Mouse (Mus musculus) layer of hippocampus, adult 9-11 months (tissue): ENCODE measurements around the gene Hoxa10.
A peak's percentile ranks its signal among the peaks of the same experiment; 100 is the strongest.

Source experiments
- DNase-seq: peaks from one replicate; pipeline ENCODE4 v3.0.0; 2022

The Hoxa10 gene

GRCm38 (mm10) chr6:52240389-52241000 is at the start of gene Hoxa10:
Hoxa10 (minus strand) TSS chr6:52240854.
- peak; percentile 19 for DNase-seq

GRCm38 (mm10) chr6:52290186-52290585 is 49.5 kb upstream of the Hoxa10 start:
- DNase-seq = no peak

- DNase-seq = no peak
Observed at GRCm38 (mm10) chr6:52283896-52284295, 43.2 kb upstream of the Hoxa10 start.

GRCm38 (mm10) chr6:52281084-52281483 is 40.4 kb upstream of the Hoxa10 start:
- DNase-seq = no peak

- DNase-seq = no peak
Observed at GRCm38 (mm10) chr6:52276920-52277319, 36.3 kb upstream of the Hoxa10 start.

- DNase-seq = no peak
Observed at GRCm38 (mm10) chr6:52276382-52276781, 35.7 kb upstream of the Hoxa10 start.

GRCm38 (mm10) chr6:52275563-52276280 is 35.1 kb upstream of the Hoxa10 start:
- no peak for DNase-seq

GRCm38 (mm10) chr6:52274576-52274975 is 33.9 kb upstream of the Hoxa10 start:
- no peak for DNase-seq

GRCm38 (mm10) chr6:52273656-52274280 is 33.1 kb upstream of the Hoxa10 start:
- DNase-seq = no peak

GRCm38 (mm10) chr6:52272766-52273655 is 32.4 kb upstream of the Hoxa10 start:
- no peak for DNase-seq

GRCm38 (mm10) chr6:52270494-52271480 is 30.1 kb upstream of the Hoxa10 start:
- DNase-seq = peak; percentile 24

- DNase-seq = no peak
Observed at GRCm38 (mm10) chr6:52268756-52269155, 28.1 kb upstream of the Hoxa10 start.

GRCm38 (mm10) chr6:52268341-52268740 is 27.7 kb upstream of the Hoxa10 start:
- DNase-seq = no peak

- no peak for DNase-seq
Observed at GRCm38 (mm10) chr6:52267691-52268090, 27.0 kb upstream of the Hoxa10 start.

GRCm38 (mm10) chr6:52267221-52267620 is 26.6 kb upstream of the Hoxa10 start:
- DNase-seq = no peak

GRCm38 (mm10) chr6:52266666-52266985 is 26.0 kb upstream of the Hoxa10 start:
- no peak for DNase-seq

GRCm38 (mm10) chr6:52265913-52266665 is 25.4 kb upstream of the Hoxa10 start:
- DNase-seq = no peak

GRCm38 (mm10) chr6:52265306-52265912 is 24.8 kb upstream of the Hoxa10 start:
- DNase-seq = no peak

- no peak for DNase-seq
Observed at GRCm38 (mm10) chr6:52264106-52264790, 23.6 kb upstream of the Hoxa10 start.

GRCm38 (mm10) chr6:52263321-52263585 is 22.6 kb upstream of the Hoxa10 start:
- no peak for DNase-seq
